Mouse (Mus musculus): ENCODE results near the gene Tarm1. TPM values are rescaled to one million over a fixed set of nuclear protein-coding genes. Genes with fewer than 3 reads are reported as not detected.

Tarm1 gene
- polyA plus RNA-seq, 1 experiment from 2014 or later, result not detected

DNA sequence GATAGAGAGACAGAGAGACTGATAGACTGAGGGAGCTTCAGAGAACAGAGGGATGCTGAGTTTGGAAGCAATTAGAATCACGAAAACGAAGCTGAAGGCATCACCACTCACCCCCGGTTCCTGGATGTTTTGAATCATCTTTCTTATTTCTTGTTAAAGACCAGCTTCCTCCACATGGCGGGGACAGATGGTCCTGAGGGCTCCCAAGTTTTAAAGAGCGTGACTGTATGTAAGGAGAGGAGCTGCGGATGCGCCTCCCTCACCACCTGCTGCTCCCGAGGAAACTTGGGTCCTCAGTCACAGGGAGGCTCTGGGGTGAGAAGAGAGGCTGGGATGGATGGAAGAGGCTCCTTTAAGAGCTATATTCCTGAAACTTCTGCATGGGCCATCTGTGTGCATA lies 42.2 kb downstream of the Tarm1 start:
- no peak for ATAC-seq
- no peaks in the 10 kb centered on the region for H3K4me1 ChIP-seq (ENCODE audit: control insufficient read depth, insufficient read depth, low read length)

DNA sequence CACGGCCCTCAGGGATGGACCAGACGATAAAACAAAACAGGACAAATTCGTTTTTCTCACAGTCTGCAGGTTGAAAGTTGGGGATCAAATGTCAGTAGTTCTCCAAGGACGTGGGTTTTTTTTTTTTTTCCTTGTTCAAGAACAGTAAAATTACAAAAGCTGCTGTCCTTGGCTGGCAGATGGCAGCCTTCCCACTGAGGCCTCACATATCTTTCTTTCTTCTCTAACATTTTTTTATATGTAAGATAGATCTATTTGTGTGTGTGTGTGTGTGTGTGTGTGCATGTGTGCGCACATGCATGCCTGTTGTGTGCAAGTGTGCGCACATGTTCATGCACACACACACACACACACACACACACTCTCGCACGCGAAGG lies 44.6 kb downstream of the Tarm1 start:
- WGBS, result 81% methylated on average over 9 of the region's 9 CpGs
- no peak overlapping the region for H3K9ac ChIP-seq (ENCODE audit: low read length)
- H3K4me1 ChIP-seq (ENCODE audit: control insufficient read depth, insufficient read depth, low read length), result no peaks in the 10 kb centered on the region
- H3K27ac ChIP-seq (ENCODE audit: low read depth, low read length), result no peak overlapping the region
- no peak overlapping the region for H3K4me2 ChIP-seq (ENCODE audit: low read length)
- ATAC-seq (no peak), DNase-seq (ENCODE audit: low spot score) (no peak)
- no peak overlapping the region for H3K4me3 ChIP-seq (ENCODE audit: low read depth, low read length)
- no peaks in the 10 kb centered on the region for H3K27me3 ChIP-seq (replicated peaks; ENCODE audit: control insufficient read depth, insufficient read depth, low read length)
- H3K36me3 ChIP-seq (ENCODE audit: control insufficient read depth, insufficient read depth, low read length), result no peaks in the 10 kb centered on the region
- no peaks in the 10 kb centered on the region for H3K9me3 ChIP-seq (replicated peaks; ENCODE audit: control insufficient read depth, low read length)

More for the DNA sequence above, 42.2 kb downstream of the Tarm1 start:
- Histone ChIP-seq H3K27me3 (replicated peaks; ENCODE audit: control insufficient read depth, insufficient read depth, low read length) (no peaks in the 10 kb centered on the region), H3K9me3 (replicated peaks; ENCODE audit: control insufficient read depth, low read length) (no peaks in the 10 kb centered on the region), H3K27ac (ENCODE audit: low read depth, low read length) (no peak overlapping the region), H3K4me2 (ENCODE audit: low read length) (no peak overlapping the region), H3K36me3 (ENCODE audit: control insufficient read depth, insufficient read depth, low read length) (no peaks in the 10 kb centered on the region), H3K4me3 (ENCODE audit: low read depth, low read length) (no peak overlapping the region), H3K9ac (ENCODE audit: low read length) (no peak overlapping the region)
- 88% methylated on average over 8 of the region's 8 CpGs for WGBS
- no peak for DNase-seq (ENCODE audit: low spot score)

DNA sequence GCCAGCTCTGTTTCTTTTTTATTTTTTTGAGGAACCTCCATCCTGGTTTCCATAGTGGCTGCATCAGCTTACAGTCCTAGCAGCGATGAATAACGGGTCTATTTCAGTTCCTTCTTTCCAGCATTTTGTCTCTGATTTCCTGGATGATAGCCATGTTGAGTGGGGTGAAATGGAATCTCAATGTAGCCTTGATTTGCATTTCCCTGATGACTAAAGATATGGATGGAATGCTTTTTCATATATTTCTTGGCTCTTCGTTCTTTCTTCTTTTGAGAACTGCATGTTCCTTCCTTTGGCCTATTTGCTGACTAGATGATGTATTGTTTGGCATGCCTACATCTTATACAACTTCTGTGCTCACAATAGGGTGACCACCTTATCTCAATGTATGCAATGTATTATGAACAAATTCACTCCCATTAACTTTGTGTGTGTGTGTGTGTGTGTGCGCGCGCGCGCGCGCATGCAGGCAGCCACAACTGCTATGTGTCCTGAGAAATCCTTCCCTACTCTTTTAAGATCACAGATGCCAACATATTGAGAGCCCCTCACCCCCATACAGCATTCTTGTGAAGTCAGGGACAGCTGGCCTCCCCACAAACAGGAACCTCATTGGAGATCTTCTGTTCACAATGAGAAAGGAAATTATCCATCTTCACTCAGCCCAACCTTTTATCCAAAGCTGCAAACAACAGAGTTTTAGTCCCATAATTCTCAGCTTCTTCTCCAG lies 45.1 kb downstream of the Tarm1 start:
- no peaks in the 10 kb centered on the region for H3K4me1 ChIP-seq (ENCODE audit: control insufficient read depth, insufficient read depth, low read length)
- ATAC-seq (no peak), DNase-seq (ENCODE audit: low spot score) (no peak)
- H3K9me3 ChIP-seq (replicated peaks; ENCODE audit: control insufficient read depth, low read length), result no peaks in the 10 kb centered on the region
- no peak overlapping the region for H3K9ac ChIP-seq (ENCODE audit: low read length)
- no peak overlapping the region for H3K27ac ChIP-seq (ENCODE audit: low read depth, low read length)
- no peak overlapping the region for H3K4me2 ChIP-seq (ENCODE audit: low read length)
- no peak overlapping the region for H3K4me3 ChIP-seq (ENCODE audit: low read depth, low read length)
- no peaks in the 10 kb centered on the region for H3K36me3 ChIP-seq (ENCODE audit: control insufficient read depth, insufficient read depth, low read length)
- no peaks in the 10 kb centered on the region for H3K27me3 ChIP-seq (replicated peaks; ENCODE audit: control insufficient read depth, insufficient read depth, low read length)
- WGBS, result 95% methylated on average over 10 of the region's 10 CpGs

DNA sequence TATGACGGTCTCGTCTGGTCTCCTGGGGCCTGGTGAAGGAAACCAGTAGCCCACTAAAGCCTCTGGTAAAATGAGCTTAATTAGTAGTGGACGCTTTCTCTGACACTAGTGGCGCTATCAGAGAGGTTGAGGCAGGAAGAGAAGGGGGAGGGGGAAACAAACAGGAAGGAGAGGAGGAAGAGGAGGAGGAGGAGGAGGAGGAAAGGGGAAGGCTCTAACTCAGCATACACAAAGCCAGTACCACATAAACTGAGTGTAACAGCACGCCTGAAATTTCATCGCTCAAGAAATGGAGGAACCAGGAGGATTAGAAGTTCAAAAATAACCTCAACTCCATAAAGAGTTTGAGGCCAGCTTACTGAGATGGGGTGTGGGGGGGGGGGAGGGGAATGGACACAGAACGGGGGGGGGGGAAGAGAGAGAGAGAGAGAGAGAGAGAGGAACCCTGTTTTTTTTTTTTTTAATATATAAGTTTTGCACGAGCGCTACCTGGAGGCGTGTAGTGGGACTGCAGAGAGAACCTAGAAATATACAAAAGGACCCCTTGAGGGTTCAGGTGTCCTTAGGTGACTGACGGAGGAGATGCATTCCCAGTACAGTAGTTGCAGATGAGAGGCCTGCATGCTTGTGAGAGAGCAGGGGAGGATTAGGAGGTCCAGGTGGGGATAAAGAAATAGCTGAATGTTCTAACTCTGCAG lies 48.8 kb downstream of the Tarm1 start:
- ATAC-seq (no peak), DNase-seq (ENCODE audit: low spot score) (peak; percentile 25)
- no peaks in the 10 kb centered on the region for H3K27me3 ChIP-seq (replicated peaks; ENCODE audit: control insufficient read depth, insufficient read depth, low read length)
- H3K36me3 ChIP-seq (ENCODE audit: control insufficient read depth, insufficient read depth, low read length), result no peaks in the 10 kb centered on the region
- no peaks in the 10 kb centered on the region for H3K4me1 ChIP-seq (ENCODE audit: control insufficient read depth, insufficient read depth, low read length)
- 63% methylated on average over 10 of the region's 11 CpGs for whole genome bisulfite sequencing
- no peaks in the 10 kb centered on the region for H3K9me3 ChIP-seq (replicated peaks; ENCODE audit: control insufficient read depth, low read length)
- H3K27ac ChIP-seq (ENCODE audit: low read depth, low read length), result no peak overlapping the region
- H3K4me2 ChIP-seq (ENCODE audit: low read length), result no peak overlapping the region
- H3K4me3 ChIP-seq (ENCODE audit: low read depth, low read length), result no peak overlapping the region
- H3K9ac ChIP-seq (ENCODE audit: low read length), result no peak overlapping the region

DNA sequence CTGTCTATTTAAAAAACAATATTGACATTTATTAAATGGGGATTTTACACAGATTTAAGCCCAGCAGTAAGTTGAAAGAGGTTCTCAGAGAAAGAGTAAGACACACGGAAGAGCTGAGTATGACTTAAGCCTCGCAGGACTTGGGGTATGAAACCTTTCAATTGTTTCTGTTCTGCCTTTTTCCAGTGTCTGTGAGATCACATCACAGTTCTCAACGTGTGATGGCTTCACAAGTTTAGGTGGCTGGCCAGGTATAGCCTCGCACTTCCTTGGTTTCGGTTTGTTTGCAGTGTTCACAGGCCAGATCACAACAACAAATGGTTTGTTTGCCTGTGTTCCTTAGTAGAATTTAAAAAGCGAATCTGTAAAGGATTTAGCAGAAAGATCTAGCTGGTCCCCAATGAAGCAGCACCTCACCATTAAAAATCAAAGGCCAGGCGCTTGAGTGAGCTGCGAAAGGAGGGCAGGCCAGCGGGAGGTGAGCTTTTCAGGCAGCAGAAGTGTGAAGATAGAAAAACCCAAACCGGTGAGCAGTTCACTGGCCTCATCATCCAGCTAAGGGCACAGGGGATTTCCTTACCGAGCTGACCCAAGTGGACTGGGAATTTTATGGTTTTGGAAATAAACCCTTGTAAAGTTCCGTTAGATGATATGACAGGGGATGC lies 49.5 kb downstream of the Tarm1 start:
- H3K9ac ChIP-seq (ENCODE audit: low read length), result no peak overlapping the region
- no peaks in the 10 kb centered on the region for H3K27me3 ChIP-seq (replicated peaks; ENCODE audit: control insufficient read depth, insufficient read depth, low read length)
- no peaks in the 10 kb centered on the region for H3K9me3 ChIP-seq (replicated peaks; ENCODE audit: control insufficient read depth, low read length)
- H3K4me3 ChIP-seq (ENCODE audit: low read depth, low read length), result no peak overlapping the region
- no peak overlapping the region for H3K27ac ChIP-seq (ENCODE audit: low read depth, low read length)
- ATAC-seq, result no peak
- no peaks in the 10 kb centered on the region for H3K4me1 ChIP-seq (ENCODE audit: control insufficient read depth, insufficient read depth, low read length)
- no peak overlapping the region for H3K4me2 ChIP-seq (ENCODE audit: low read length)
- H3K36me3 ChIP-seq (ENCODE audit: control insufficient read depth, insufficient read depth, low read length), result no peaks in the 10 kb centered on the region
- DNase-seq (ENCODE audit: low spot score), result no peak
- WGBS, result 60% methylated on average over 12 of the region's 12 CpGs

DNA sequence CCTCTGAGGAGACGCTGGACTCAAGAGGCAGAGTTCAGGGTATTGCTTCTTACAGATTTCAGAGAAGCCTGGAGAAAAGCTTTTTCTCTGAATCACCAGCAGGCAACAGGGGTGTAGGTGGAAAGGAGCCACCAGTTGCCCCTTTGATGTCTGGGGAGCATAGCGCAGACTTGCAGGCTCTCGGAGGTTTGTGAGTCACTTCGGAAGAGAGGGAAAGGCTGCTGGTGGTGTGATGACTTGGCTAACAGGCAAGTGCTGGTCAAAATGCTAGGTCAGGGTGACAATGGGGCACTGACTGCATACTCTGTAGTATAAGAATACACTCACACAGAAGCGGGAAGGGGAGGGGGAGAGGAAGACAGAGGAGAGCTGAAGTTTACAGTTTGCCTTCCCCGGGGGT lies 51.3 kb downstream of the Tarm1 start:
- DNase-seq (ENCODE audit: low spot score), result no peak
- Histone ChIP-seq H3K9me3 (replicated peaks; ENCODE audit: control insufficient read depth, low read length) (no peaks in the 10 kb centered on the region), H3K27me3 (replicated peaks; ENCODE audit: control insufficient read depth, insufficient read depth, low read length) (no peaks in the 10 kb centered on the region), H3K4me1 (ENCODE audit: control insufficient read depth, insufficient read depth, low read length) (no peaks in the 10 kb centered on the region), H3K4me2 (ENCODE audit: low read length) (no peak overlapping the region), H3K36me3 (ENCODE audit: control insufficient read depth, insufficient read depth, low read length) (no peaks in the 10 kb centered on the region), H3K9ac (ENCODE audit: low read length) (no peak overlapping the region), H3K27ac (ENCODE audit: low read depth, low read length) (no peak overlapping the region), H3K4me3 (ENCODE audit: low read depth, low read length) (no peak overlapping the region)
- ATAC-seq, result no peak
- 53% methylated on average over 6 of the region's 6 CpGs for WGBS

DNA sequence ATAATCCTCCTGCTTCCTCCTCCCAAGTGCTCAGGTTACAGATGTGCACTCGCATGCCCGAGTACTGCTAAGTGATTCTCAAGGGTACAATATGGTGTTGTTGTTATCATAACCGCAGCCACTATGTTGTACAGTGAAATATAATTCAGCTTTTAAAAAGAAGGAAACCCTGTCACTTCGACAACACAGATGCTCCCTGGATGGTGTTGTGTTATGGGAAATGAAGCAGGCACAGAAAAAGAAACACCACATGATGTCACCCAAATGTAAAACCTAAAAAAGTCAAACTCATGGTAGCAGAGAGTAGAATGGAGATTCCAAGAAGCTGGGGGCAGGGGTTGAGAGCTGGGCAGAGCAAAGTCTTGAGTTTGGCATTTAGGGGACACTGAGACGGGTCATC lies 51.8 kb downstream of the Tarm1 start:
- H3K27me3 ChIP-seq (replicated peaks; ENCODE audit: control insufficient read depth, insufficient read depth, low read length), result no peaks in the 10 kb centered on the region
- H3K9me3 ChIP-seq (replicated peaks; ENCODE audit: control insufficient read depth, low read length), result no peaks in the 10 kb centered on the region
- H3K9ac ChIP-seq (ENCODE audit: low read length), result no peak overlapping the region
- no peak overlapping the region for H3K4me3 ChIP-seq (ENCODE audit: low read depth, low read length)
- H3K4me1 ChIP-seq (ENCODE audit: control insufficient read depth, insufficient read depth, low read length), result no peaks in the 10 kb centered on the region
- WGBS, result 77% methylated on average over 5 of the region's 5 CpGs
- ATAC-seq, result no peak
- H3K36me3 ChIP-seq (ENCODE audit: control insufficient read depth, insufficient read depth, low read length), result no peaks in the 10 kb centered on the region
- H3K4me2 ChIP-seq (ENCODE audit: low read length), result no peak overlapping the region
- DNase-seq (ENCODE audit: low spot score), result no peak
- H3K27ac ChIP-seq (ENCODE audit: low read depth, low read length), result no peak overlapping the region

DNA sequence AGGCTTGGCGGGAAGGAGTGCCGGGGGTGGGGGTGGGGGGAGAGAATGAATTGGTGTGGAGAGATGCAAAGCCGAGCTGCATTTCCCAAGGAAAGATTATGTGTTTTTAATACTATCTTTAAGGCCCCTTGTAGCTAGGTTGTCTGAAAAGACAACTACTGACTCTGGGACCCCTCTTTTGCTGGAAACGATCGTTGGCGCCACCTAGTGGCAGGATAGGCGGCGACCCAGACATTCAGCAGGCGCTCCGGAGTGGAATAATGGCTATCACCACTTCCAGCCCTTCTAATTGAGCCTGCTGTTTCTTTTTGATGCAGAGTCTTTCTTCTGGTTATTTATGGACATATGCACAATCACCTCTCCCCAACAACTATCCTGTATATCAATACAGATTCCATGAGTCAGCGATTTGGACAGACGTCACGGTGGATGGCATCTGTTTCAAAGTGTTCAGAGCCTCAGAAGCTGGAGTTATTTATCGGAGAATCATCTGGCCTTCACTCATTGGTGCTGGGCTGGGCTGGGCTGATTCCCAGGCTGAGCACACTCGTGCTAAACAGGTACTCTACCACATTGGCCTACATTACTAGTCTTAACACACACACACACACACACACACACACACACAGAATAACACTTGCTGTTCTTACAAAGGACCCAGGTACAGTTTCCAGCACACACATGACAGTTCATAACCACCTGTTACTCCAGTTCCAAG lies 53.5 kb downstream of the Tarm1 start:
- no peak overlapping the region for H3K27ac ChIP-seq (ENCODE audit: low read depth, low read length)
- no peaks in the 10 kb centered on the region for H3K27me3 ChIP-seq (replicated peaks; ENCODE audit: control insufficient read depth, insufficient read depth, low read length)
- DNase-seq (ENCODE audit: low spot score) (peak; percentile 78), ATAC-seq (peak; percentile 79)
- H3K36me3 ChIP-seq (ENCODE audit: control insufficient read depth, insufficient read depth, low read length), result no peaks in the 10 kb centered on the region
- no peaks in the 10 kb centered on the region for H3K4me1 ChIP-seq (ENCODE audit: control insufficient read depth, insufficient read depth, low read length)
- no peaks in the 10 kb centered on the region for H3K9me3 ChIP-seq (replicated peaks; ENCODE audit: control insufficient read depth, low read length)
- no peak overlapping the region for H3K4me3 ChIP-seq (ENCODE audit: low read depth, low read length)
- 17% methylated on average over 15 of the region's 15 CpGs for WGBS
- no peak overlapping the region for H3K9ac ChIP-seq (ENCODE audit: low read length)
- H3K4me2 ChIP-seq (ENCODE audit: low read length), result no peak overlapping the region
